Mouse (Mus musculus): ENCODE results near the gene Tbp. TPM values are rescaled to one million over a fixed set of nuclear protein-coding genes. Genes with fewer than 3 reads are reported as not detected.

The Tbp gene
- total RNA-seq (2014; fragmentation: Nextera tagmentation) (46.1 and 57.1 TPM in 2 replicates), total RNA-seq (2017) (70.6 and 70.8 TPM in 2 replicates)

DNA sequence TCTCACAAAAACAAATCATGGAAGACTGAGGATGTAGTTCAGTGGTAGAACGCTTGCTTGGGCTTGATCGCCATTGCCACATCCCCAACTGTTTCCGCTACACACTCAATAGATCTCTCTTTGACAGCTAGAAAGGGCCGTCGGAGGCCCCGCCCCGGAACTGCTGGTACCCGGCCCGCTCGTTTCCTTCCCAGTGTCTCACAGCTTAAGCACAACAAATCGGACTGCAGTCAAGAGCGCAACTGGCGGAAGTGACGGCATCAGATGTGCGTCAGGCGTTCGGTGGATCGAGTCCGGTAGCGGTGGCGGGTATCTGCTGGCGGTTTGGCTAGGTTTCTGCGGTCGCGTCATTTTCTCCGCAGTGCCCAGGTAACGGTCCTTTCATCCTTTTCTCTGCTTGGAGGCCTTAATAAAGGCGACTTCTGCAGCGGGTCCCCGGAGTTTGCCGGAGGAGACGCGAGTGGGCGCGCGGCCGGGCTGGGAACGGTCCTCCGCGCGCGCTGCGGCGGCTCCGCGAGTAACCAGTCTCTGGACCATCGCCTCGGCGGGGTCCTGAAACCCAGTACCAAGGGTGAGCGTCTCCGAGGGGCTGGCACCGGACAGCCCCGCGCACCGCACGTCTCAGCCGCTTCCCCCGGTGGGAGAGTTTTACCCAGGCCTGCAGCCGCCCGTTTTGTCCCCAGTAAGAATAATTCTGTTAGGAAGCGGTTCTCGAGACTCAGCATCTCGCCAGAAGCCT lies at the start of gene Tbp, which contains the start of gene Psmb1:
Tbp (plus strand) TSS at position 233 of the 739 bp plus-strand sequence.
Psmb1 (minus strand) TSS at position 96 of the 739 bp plus-strand sequence.
- ATAC-seq (replicated peaks; ENCODE audit: poor library complexity, severe bottlenecking), result peak; percentile 87

GRCm38 (mm10) chr17:15455203-15455602 lies 44.5 kb upstream of the Tbp start:
- no peak for ATAC-seq (replicated peaks; ENCODE audit: poor library complexity, severe bottlenecking)

DNA sequence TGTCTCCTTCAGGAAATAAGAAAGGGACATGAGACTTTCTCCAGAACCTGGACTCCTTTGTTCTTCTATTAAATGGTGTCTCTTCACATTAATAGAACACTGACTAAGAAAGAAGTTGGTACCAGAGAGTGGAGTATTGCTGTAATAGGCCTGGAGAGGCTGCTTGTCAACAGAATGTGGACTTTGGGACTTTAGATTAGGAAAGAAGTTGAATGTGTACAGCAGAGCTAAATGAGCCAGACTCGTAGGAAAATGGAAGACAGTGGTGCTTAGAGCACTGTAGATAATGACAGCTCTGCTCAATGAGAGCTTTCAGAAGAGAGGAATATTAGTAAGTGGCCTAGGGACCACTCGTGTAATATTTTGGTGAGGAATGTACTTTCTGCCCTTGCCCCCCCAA lies 43.1 kb upstream of the Tbp start:
- ATAC-seq (replicated peaks; ENCODE audit: poor library complexity, severe bottlenecking), result no peak

GRCm38 (mm10) chr17:15459761-15460160 lies 39.9 kb upstream of the Tbp start:
- no peak for ATAC-seq (replicated peaks; ENCODE audit: poor library complexity, severe bottlenecking)

DNA sequence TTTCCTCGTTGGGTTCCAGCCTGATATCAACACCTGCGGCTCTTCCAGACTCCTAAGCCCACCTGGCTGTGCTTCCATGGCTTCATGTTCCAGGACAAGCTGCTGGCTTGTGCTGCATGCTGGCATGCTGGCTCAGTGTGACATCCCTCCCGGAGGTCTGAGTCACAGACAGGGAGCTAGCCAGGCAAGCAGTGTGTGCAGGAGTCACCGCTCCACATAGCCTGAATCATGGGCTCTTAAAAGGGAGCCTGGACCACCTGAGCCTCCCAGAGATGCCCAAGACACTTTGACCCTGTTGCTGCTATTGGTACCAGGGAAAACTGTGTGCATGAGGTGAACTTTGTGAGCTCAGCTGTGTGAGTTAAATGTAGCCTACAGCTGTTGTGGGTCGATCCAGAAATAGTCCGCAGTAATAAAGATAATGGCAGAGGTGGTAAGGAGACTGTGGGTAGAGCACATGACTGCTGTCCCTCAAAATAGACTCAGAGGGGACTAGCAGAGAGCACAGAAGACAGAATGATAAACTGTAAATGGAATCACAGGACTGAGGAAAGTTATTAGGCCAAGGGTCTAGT lies 37.7 kb upstream of the Tbp start:
- ATAC-seq (replicated peaks; ENCODE audit: poor library complexity, severe bottlenecking), result no peak

GRCm38 (mm10) chr17:15467669-15468068 lies 32.0 kb upstream of the Tbp start:
- ATAC-seq (replicated peaks; ENCODE audit: poor library complexity, severe bottlenecking), result peak; percentile 97

GRCm38 (mm10) chr17:15472671-15473070 lies 27.0 kb upstream of the Tbp start:
- ATAC-seq (replicated peaks; ENCODE audit: poor library complexity, severe bottlenecking), result no peak

GRCm38 (mm10) chr17:15490542-15490941 lies 9.1 kb upstream of the Tbp start:
- no peak for ATAC-seq (replicated peaks; ENCODE audit: poor library complexity, severe bottlenecking)

- ATAC-seq (replicated peaks; ENCODE audit: poor library complexity, severe bottlenecking), result peak; percentile 80
These were observed 1.6 kb upstream of the Tbp start for GRCm38 (mm10) chr17:15497882-15498752.

DNA sequence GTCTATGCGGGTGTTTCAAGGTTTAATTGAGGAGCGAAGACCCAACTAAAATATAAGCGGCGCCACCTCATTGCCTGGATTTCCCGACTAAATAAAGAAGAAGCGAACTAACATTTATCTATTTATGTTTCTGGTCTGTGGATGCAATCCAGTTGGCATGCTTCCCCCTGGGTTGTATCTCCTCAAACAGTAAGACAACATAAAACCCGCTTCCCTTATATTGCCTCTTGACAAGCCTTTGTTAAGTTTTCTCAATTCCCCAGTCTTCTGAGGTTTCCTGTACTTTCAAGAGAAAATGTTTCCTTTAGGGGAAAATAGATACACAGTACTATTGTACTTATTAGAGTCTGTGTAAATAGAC lies 955 bp upstream of the Tbp start:
- no peak for ATAC-seq (replicated peaks; ENCODE audit: poor library complexity, severe bottlenecking)

DNA sequence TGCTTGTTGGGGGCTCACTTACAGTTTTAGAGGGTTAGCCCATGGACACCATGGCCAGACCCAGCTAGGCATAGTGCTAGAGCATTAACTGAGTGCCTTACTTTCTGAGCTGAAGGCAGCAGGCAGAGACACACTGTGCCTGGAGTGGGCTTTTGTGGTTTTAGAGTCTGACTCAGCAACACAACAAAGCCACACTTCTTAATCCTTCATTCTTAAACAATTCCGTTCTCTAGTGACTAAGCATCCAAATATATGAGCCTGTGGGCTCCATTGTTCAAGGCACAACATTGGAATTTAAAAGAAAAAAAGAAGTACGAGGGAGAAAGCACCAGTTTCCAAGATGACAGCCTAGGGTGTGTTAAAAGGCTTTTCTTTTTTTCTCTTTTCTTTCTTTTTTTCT lies 11.0 kb downstream of the Tbp start:
- no peak for ATAC-seq (replicated peaks; ENCODE audit: poor library complexity, severe bottlenecking)

DNA sequence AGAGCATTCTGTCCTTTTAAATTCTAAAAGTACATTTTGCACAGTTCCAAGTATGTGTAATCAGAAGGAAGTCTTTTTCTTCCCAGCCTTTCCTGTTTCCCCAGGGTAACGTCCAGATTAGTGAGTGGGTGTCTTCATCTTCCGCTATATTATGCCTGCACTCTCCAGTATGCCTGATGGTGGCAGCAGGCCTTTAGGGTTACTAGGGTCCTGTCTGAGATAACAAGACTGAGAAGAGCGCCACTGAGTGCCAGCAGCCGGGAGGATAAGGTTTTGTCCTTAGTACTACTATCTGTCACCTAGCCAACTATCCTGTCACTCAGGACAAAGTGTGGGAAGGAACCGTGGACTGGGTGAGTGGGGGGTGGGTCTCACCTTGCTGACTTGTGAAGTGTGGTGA lies 18.1 kb downstream of the Tbp start:
- ATAC-seq (replicated peaks; ENCODE audit: poor library complexity, severe bottlenecking), result no peak

- no peak for ATAC-seq (replicated peaks; ENCODE audit: poor library complexity, severe bottlenecking)
These were observed 18.5 kb downstream of the Tbp start for GRCm38 (mm10) chr17:15518186-15518585.

DNA sequence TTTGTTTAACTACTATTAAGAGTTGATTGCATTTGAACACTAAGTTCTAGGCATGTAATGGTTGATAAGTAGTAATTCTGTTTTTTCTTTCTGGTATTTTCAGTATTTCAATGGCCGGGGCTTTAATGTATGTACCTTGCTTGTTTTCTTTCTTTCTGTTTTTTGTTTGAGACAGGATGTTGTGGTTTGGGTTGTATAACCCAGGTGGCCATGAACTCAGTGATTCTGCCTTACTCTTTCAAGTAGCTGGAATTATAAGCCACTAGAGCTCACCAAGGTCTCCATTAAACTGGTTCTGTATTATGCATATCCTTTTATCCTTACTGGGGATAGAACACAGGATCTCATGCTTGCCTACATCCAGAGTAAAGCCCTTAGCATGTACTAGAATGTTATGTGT lies 19.1 kb downstream of the Tbp start:
- no peak for ATAC-seq (replicated peaks; ENCODE audit: poor library complexity, severe bottlenecking)

DNA sequence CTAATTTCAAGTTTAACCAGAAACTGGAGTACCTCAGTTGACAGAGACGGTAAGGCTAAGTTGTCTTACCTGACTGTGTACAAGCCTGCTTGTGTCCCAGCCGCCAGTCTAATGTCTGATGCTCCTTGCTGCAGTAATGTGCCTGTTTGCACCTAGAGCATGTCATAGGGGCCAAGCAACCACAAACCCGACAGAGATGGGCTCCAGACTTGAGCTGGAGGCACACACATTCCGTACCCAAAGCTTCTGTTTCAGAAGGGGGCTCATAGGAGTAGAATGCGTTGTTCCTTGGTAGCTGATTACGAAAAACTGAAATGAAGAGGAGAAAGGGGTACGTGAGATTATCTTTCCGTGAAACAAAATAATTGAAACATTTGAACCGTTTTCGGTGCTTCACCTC lies 26.6 kb downstream of the Tbp start:
- no peak for ATAC-seq (replicated peaks; ENCODE audit: poor library complexity, severe bottlenecking)

- ATAC-seq (replicated peaks; ENCODE audit: poor library complexity, severe bottlenecking), result peak; percentile 92
These were observed 27.5 kb downstream of the Tbp start, which contains the start of gene Pdcd2 for GRCm38 (mm10) chr17:15526986-15527810. TSS of gene Pdcd2 (minus strand) at chr17:15527301.

GRCm38 (mm10) chr17:15527811-15528136 lies 28.1 kb downstream of the Tbp start:
- no peak for ATAC-seq (replicated peaks; ENCODE audit: poor library complexity, severe bottlenecking)

GRCm38 (mm10) chr17:15528887-15529286 lies 29.2 kb downstream of the Tbp start:
- ATAC-seq (replicated peaks; ENCODE audit: poor library complexity, severe bottlenecking), result peak; percentile 28

DNA sequence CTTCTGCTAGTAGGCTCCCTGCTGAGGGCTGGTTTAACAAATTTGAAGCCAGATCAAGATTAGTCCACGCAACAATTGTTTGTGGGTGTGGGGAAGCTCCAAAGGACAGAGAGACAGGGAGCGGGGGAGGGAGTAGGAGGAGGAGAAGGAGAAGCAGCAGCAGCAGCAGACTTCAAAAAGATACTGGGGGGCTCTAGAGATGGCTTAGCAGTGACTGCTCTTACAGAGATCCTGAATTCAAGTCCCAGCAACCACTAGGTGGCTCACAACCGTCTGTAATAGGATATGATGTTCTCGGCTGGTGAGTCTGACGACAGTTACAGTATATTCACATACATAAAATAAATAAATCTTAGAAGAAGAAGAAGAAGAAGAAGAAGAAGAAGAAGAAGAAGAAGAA lies 30.5 kb downstream of the Tbp start:
- no peak for ATAC-seq (replicated peaks; ENCODE audit: poor library complexity, severe bottlenecking)

DNA sequence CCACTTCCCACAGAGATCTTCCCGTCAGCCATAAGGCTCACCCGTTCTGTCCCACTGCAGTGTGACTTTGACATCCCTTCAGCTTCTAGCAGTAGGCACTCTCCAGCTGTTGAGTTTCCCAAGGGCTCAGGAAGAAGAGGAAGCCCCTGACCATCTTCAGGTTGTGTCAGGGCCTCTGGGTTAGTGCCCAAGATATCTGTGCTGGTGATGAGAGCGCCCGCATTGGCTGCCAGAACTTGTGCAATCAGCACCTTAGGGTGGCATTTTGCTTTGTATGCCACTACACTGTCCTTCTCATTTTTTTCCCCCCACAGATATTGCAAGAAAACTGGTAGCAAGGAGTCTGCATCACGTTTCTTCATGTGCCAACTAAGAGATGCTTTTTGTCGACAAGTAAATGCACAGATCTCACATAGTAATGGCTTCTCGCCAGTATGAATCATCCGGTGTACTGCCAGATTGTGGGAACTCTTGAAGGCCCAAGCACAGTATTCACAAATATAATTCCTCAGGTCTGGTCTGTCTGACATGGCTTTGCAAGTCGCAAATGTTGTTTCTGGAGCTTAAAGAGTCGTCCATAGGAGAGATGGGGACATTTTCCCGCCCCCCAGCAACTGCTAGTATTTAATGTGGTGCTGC lies 35.6 kb downstream of the Tbp start:
- ATAC-seq (replicated peaks; ENCODE audit: poor library complexity, severe bottlenecking), result peak; percentile 90

Data from granulocyte monocyte progenitor cell, adult 5-6 weeks (primary cell).